Mouse (Mus musculus): ENCODE measurements around the gene Dnaja4. TPM values are rescaled to one million over a fixed set of nuclear protein-coding genes. Genes with fewer than 3 reads are reported as not detected.
"Not testable (repeated sequence)": the region's sequence is repeated elsewhere in the genome, so short reads cannot be mapped to it uniquely, and the experiment has no call there.

Gene Dnaja4
- total RNA-seq (2021), result 10 to 100 TPM; 82.3 to 91.1 TPM
- long read RNA-seq, experiment 1, transcript Dnaja4-201 (7 exons, 3,003 nt), result major isoform, 143 of 164 reads
- long read RNA-seq, experiment 1, partial matches to known transcripts, result 3 of 164 reads
- long read RNA-seq, experiment 1, other reads (novel, unspliced or antisense), result 18 of 164 reads
- long read RNA-seq, experiment 2, transcript Dnaja4-201 (7 exons, 3,003 nt), result major isoform, 85 of 94 reads
- long read RNA-seq, experiment 2, partial matches to known transcripts, result 0 of 94 reads
- long read RNA-seq, experiment 2, other reads (novel, unspliced or antisense), result 8 of 94 reads

- no peak for DNase-seq
These were observed at the start of gene Dnaja4 for GRCm38 (mm10) chr9:54698318-54699086. Gene Dnaja4 (plus strand): TSS chr9:54698873.

- DNase-seq, result no peak
These were observed 49.3 kb upstream of the Dnaja4 start for GRCm38 (mm10) chr9:54649360-54649759.

GRCm38 (mm10) chr9:54652778-54653177 lies 45.9 kb upstream of the Dnaja4 start:
- no peak for DNase-seq

- DNase-seq, result no peak
These were observed 42.8 kb upstream of the Dnaja4 start for GRCm38 (mm10) chr9:54655846-54656245.

- no peak for DNase-seq
These were observed 42.3 kb upstream of the Dnaja4 start for GRCm38 (mm10) chr9:54656402-54656801.

- no peak for DNase-seq
These were observed 39.9 kb upstream of the Dnaja4 start for GRCm38 (mm10) chr9:54658773-54659172.

GRCm38 (mm10) chr9:54661605-54662377 lies 36.9 kb upstream of the Dnaja4 start, which contains the start of gene Acsbg1:
Gene Acsbg1 (minus strand): TSS chr9:54661870.
- no peak for DNase-seq

GRCm38 (mm10) chr9:54664358-54664757 lies 34.3 kb upstream of the Dnaja4 start:
- DNase-seq, result no peak

- DNase-seq, result no peak
These were observed 32.6 kb upstream of the Dnaja4 start for GRCm38 (mm10) chr9:54666116-54666515.

GRCm38 (mm10) chr9:54668455-54668854 lies 30.2 kb upstream of the Dnaja4 start:
- no peak for DNase-seq

- no peak for DNase-seq
These were observed 26.7 kb upstream of the Dnaja4 start for GRCm38 (mm10) chr9:54671962-54672361.

- DNase-seq, result no peak
These were observed 24.8 kb upstream of the Dnaja4 start for GRCm38 (mm10) chr9:54673887-54674286.

- peak; percentile 58 to 82 for DNase-seq
These were observed 22.1 kb upstream of the Dnaja4 start for GRCm38 (mm10) chr9:54676531-54676986.

GRCm38 (mm10) chr9:54682846-54683245 lies 15.8 kb upstream of the Dnaja4 start:
- DNase-seq, result no peak

- no peak for DNase-seq
These were observed 14.7 kb upstream of the Dnaja4 start for GRCm38 (mm10) chr9:54683814-54684605.

- no peak for DNase-seq
These were observed 11.1 kb upstream of the Dnaja4 start for GRCm38 (mm10) chr9:54687246-54688236.

GRCm38 (mm10) chr9:54689446-54689845 lies 9.2 kb upstream of the Dnaja4 start:
- no peak for DNase-seq

GRCm38 (mm10) chr9:54690697-54691096 lies 8.0 kb upstream of the Dnaja4 start:
- DNase-seq, result not testable (repeated sequence)

GRCm38 (mm10) chr9:54691241-54691805 lies 7.3 kb upstream of the Dnaja4 start:
- DNase-seq, result peak in 1 of 2 experiments; percentile 34

- DNase-seq, result no peak
These were observed 343 bp downstream of the Dnaja4 start for GRCm38 (mm10) chr9:54699087-54699344.

All from heart, adult 18-20 months (tissue).